Mouse (Mus musculus) forebrain, embryonic 14.5 days (tissue): Measurements from ENCODE around the gene Rab11fip3. TPM values are rescaled to one million over a fixed set of nuclear protein-coding genes. Genes with fewer than 3 reads are reported as not detected.

ENCODE experiments used
- ATAC-seq: fragments of 200-750 bp; cut with Nextera tagmentation; 2 replicates; pipeline ENCODE4 v1.8.0; 2017; ENCODE audit warnings: mild to moderate bottlenecking, moderate library complexity
- DNase-seq: peaks from one replicate; pipeline ENCODE4 v3.0.0-alpha.2; 2015; ENCODE audit warnings: low spot score
- H3K27ac ChIP-seq: fragments of 300-500 bp; sonication (generic); 2 replicates; pipeline ENCODE4 v1.5.1; 2014; ENCODE audit warnings: low read depth, mild to moderate bottlenecking, control low read depth, low read length, moderate library complexity
- H3K27me3 ChIP-seq: fragments of 300-500 bp; sonication (generic); replicated peaks from 2 replicates; pipeline ENCODE4 v1.6.1; 2014; ENCODE audit warnings: low read length, control low read depth, mixed read lengths; ENCODE audit not compliant: control insufficient read depth, insufficient read depth
- H3K36me3 ChIP-seq: fragments of 300-500 bp; sonication (generic); 2 replicates; pipeline ENCODE4 v1.6.1; 2014; ENCODE audit warnings: low read length, control low read depth; ENCODE audit not compliant: control insufficient read depth, insufficient read depth
- H3K4me1 ChIP-seq: fragments of 300-500 bp; sonication (generic); 2 replicates; pipeline ENCODE4 v1.6.1; 2014; ENCODE audit warnings: antibody characterized with exemption, low read length, control low read depth; ENCODE audit not compliant: control insufficient read depth, insufficient read depth
- H3K4me2 ChIP-seq: fragments of 300-500 bp; sonication (generic); 2 replicates; pipeline ENCODE4 v1.6.1; 2014; ENCODE audit warnings: mild to moderate bottlenecking, control low read depth, low read length
- H3K4me3 ChIP-seq: fragments of 300-500 bp; sonication (generic); 2 replicates; pipeline ENCODE4 v1.5.1; 2014; ENCODE audit warnings: low read depth, low read length, control low read depth
- H3K9ac ChIP-seq: fragments of 300-500 bp; sonication (generic); 2 replicates; pipeline ENCODE4 v1.6.1; 2014; ENCODE audit warnings: mild to moderate bottlenecking, low read length, control low read depth, moderate library complexity
- H3K9me3 ChIP-seq: fragments of 300-500 bp; sonication (generic); replicated peaks from 2 replicates; pipeline ENCODE4 v1.6.1; 2016; ENCODE audit warnings: low read length, control low read depth, mixed read lengths; ENCODE audit not compliant: control insufficient read depth
- WGBS: fragments of 180-500 bp; shearing (Covaris S2); extraction: QIAGEN DNeasy Blood & Tissue Kit; methylation state at CpG from one replicate; pipeline ENCODE4 v1.1.7; 2014; 5-methylcytosine and 5-hydroxymethylcytosine counted together
- polyA plus RNA-seq: library from polyadenylated mRNA; unstranded; fragments of >200 nt; fragmentation: Nextera tagmentation; extraction: Ambion mirVana; gene quantifications from 2 replicates; pipeline ENCODE4 v1.2.1, GENCODE M21; 2014

The Rab11fip3 gene
- polyA plus RNA-seq, 1 experiment from 2014 or later: 15.2 TPM

DNA sequence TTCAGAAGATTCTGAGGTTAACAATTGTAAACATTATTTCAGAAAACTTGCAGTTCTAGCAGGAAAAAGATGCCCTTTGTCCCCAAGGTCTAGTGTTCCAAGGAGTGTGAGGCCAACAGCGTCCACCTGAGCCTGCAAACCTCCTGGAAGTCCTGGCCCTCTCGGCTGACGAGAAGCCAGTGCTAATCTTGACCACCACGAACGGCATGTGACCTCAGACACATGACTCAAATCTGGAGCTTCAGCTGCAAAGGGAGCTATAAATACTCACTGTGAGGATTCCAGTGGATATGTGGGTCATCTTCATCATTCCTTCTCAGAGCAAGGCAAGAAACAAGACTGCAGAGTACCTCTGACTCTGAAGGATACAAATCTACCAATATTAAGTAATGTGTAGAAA lies 51.4 kb downstream of the Rab11fip3 start:
- Histone ChIP-seq H3K9ac (no peak overlapping the region), H3K4me2 (no peak overlapping the region), H3K4me3 (no peak overlapping the region), H3K27ac (no peak overlapping the region), H3K4me1 (no peaks in the 10 kb centered on the region), H3K27me3 (no peaks in the 10 kb centered on the region), H3K36me3 (peaks cover 54% of the 10 kb centered on the region), H3K9me3 (no peaks in the 10 kb centered on the region)
- 87% methylated on average over 5 of the region's 5 CpGs for whole genome bisulfite sequencing
- ATAC-seq (no peak), DNase-seq (no peak)

DNA sequence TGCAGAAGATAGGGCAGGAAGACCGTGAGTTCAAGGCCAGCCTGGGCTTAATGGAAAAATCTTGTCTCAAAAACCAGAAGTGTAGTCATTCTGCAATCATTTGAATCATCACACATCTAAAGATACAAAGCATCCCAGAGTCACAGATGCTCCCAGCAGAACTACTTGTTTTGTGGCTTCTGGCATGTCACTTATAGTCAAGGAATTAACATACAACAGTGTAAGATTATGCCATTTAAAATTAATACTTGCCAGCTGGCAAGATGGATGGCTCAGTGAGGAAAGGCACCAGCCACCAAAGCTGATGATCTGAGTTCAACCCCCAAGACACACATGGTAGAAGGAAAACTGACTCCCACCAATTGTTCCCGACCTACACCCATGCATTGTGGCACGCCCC lies 52.3 kb downstream of the Rab11fip3 start:
- Histone ChIP-seq H3K4me1 (no peaks in the 10 kb centered on the region), H3K27me3 (no peaks in the 10 kb centered on the region), H3K4me2 (no peak overlapping the region), H3K27ac (no peak overlapping the region), H3K36me3 (peaks cover 61% of the 10 kb centered on the region), H3K9me3 (no peaks in the 10 kb centered on the region), H3K4me3 (no peak overlapping the region), H3K9ac (no peak overlapping the region)
- DNase-seq (no peak), ATAC-seq (no peak)
- 86% methylated on average over 3 of the region's 3 CpGs for WGBS

DNA sequence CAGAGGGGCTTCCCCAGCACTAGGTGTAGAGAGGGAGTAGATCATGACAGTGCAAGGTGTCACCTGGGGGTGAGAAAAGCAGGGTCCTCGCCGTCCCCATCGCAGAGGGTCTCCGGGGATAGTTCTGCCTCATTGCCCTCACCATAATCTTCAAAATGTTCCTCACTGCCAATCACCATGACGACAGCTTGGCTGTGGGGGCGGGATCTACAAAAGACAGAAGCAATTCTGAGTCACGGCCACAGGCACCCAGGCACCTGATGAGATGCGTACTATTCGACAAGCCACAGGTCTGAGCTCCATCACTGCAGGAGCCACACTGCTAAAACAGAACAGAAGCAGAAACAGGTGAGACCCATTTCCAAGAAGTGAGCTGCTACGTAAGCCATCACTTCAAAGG lies 55.6 kb downstream of the Rab11fip3 start:
- Histone ChIP-seq H3K4me2 (no peak overlapping the region), H3K36me3 (peaks cover 70% of the 10 kb centered on the region), H3K4me1 (no peaks in the 10 kb centered on the region), H3K4me3 (no peak overlapping the region), H3K9me3 (no peaks in the 10 kb centered on the region), H3K27ac (no peak overlapping the region), H3K9ac (no peak overlapping the region), H3K27me3 (no peaks in the 10 kb centered on the region)
- no peak for DNase-seq
- ATAC-seq: no peak
- WGBS: 85% methylated on average over 10 of the region's 10 CpGs

DNA sequence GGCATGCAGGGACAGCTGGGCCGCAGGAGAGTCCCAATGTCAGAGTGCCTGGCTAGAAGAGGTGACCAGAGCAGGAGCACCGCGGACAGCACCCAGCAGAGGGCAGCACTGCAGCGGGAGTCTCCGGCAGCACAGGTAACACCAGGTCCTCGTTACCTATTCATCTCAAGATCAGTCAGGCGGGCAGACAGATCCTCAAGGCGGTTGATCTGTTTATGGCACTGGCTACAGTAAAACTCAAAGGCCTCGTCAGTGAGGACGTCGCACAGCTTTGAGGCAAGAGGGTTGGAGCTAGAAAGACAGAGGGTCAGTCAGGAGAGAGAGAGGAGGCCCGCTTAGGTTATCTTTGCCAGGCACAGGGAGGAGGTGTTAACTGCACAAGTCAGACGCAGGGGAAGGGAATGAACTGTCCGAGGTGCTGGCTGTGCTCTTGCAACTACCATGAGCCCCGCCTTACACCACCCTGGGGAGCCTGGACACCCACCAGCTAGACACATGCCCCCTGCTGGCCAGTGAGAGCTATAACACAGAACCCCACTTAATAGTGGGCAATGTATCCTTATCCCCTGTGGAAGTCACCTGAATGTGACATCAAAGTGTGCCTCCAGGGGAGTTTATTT lies 57.4 kb downstream of the Rab11fip3 start:
- no peaks in the 10 kb centered on the region for H3K4me1 ChIP-seq
- peak; percentile 72 for DNase-seq
- H3K27ac ChIP-seq: no peak overlapping the region
- peak overlapping the region; percentile 25; the same call in 1 of the 2 replicates for H3K4me2 ChIP-seq
- no peaks in the 10 kb centered on the region for H3K9me3 ChIP-seq
- H3K4me3 ChIP-seq: no peak overlapping the region
- peak; percentile 64 for ATAC-seq
- H3K9ac ChIP-seq: no peak overlapping the region
- H3K27me3 ChIP-seq: no peaks in the 10 kb centered on the region
- WGBS: 12% methylated on average over 15 of the region's 15 CpGs
- peaks cover 74% of the 10 kb centered on the region for H3K36me3 ChIP-seq

DNA sequence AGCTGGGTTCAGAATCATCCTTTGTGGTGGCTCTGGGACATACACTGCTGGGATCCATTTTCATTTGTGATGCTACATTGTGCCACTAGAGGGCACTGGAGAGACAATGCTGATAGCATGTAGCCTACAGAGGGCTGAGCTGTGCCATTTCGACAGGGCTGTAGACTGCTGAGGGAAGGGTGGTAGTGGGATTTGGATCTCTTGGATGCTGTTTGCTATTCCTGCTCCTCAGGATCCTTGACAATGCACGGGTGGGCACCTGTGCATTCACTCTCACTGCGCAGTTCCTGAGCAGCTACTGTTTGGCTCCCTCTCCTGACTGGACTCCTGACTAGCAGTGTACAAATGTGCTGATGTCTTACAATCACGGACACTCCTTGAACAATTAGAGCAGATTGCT lies 59.8 kb downstream of the Rab11fip3 start:
- Histone ChIP-seq H3K9ac (no peak overlapping the region), H3K4me1 (no peaks in the 10 kb centered on the region), H3K27me3 (no peaks in the 10 kb centered on the region), H3K9me3 (no peaks in the 10 kb centered on the region), H3K4me2 (no peak overlapping the region), H3K36me3 (peaks cover 80% of the 10 kb centered on the region), H3K4me3 (no peak overlapping the region), H3K27ac (no peak overlapping the region)
- WGBS: 34% methylated on average over 4 of the region's 4 CpGs
- DNase-seq (peak; percentile 94), ATAC-seq (peak; percentile 92)

DNA sequence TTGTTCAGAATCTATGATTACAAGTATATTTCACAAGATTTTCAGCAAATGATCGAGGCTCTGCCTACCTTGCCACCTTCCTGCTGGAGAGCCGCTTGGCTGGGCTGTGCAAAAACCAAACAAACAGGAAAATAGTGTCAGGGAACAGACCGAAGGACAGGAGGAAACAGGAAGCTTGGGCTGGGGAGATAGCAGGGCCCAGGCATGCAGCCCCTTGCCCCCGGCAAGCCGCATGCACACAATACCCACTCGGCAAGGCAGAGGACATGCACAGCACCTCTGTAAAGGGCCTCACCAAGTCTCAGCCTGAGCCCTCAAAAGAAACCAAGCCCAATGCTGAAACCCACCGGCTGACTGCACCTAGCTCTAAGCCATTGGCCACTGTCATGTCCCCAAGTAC lies 60.6 kb downstream of the Rab11fip3 start:
- DNase-seq (no peak), ATAC-seq (no peak)
- no peaks in the 10 kb centered on the region for H3K4me1 ChIP-seq
- no peaks in the 10 kb centered on the region for H3K9me3 ChIP-seq
- no peak overlapping the region for H3K9ac ChIP-seq
- H3K4me3 ChIP-seq: no peak overlapping the region
- no peak overlapping the region for H3K4me2 ChIP-seq
- 93% methylated on average over 7 of the region's 7 CpGs for WGBS
- no peaks in the 10 kb centered on the region for H3K27me3 ChIP-seq
- H3K27ac ChIP-seq: no peak overlapping the region
- peaks cover 80% of the 10 kb centered on the region for H3K36me3 ChIP-seq

DNA sequence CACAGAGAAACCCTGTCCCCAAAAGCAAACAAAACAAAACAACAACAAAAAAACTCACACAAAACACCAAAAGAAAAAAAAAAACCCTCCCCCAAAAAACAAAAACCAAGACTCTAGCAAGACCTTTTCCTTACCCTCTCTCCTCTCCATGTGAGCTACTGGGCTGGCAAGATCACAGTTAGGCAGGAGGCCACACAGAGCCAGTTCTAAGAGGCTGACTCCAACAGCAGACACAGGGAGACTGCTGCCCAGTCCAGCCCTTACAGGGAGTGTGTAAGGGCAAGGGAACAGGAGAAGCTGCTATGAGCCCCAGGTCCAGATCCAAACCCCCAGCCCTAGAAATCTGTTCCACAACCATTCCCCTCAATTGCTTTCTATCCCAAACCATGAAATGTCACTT lies 61.0 kb downstream of the Rab11fip3 start:
- ATAC-seq: no peak

DNA sequence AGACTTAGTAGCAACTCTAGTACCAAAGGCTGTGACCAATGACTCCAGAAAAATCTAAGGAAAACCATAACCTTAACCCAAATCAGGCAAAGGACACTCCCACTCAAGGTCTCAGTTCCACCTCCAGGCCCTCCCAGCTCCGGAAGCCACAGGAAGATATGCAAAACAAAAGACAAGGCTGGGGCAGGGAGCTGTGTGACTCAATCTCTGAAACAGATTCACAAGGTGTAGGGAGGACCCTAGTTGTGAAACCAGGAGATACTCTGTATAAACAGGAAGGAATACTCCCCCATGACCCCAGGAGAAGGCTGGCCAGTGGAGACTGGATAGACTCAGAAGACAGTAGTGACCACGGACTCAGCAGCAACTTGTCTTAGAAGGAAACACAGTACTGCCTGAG lies 61.7 kb downstream of the Rab11fip3 start:
- H3K27ac ChIP-seq: no peak overlapping the region
- H3K4me2 ChIP-seq: no peak overlapping the region
- H3K4me3 ChIP-seq: no peak overlapping the region
- H3K9ac ChIP-seq: no peak overlapping the region
- H3K9me3 ChIP-seq: no peaks in the 10 kb centered on the region
- no peaks in the 10 kb centered on the region for H3K4me1 ChIP-seq
- no peaks in the 10 kb centered on the region for H3K27me3 ChIP-seq
- ATAC-seq (no peak), DNase-seq (no peak)
- peaks cover 81% of the 10 kb centered on the region for H3K36me3 ChIP-seq
- 84% methylated on average over 2 of the region's 2 CpGs for WGBS

More for the DNA sequence above, 61.0 kb downstream of the Rab11fip3 start:
- Histone ChIP-seq H3K27me3 (no peaks in the 10 kb centered on the region), H3K4me3 (no peak overlapping the region), H3K36me3 (peaks cover 80% of the 10 kb centered on the region), H3K27ac (no peak overlapping the region), H3K9ac (no peak overlapping the region), H3K4me2 (no peak overlapping the region), H3K4me1 (no peaks in the 10 kb centered on the region), H3K9me3 (no peaks in the 10 kb centered on the region)
- DNase-seq: no peak

DNA sequence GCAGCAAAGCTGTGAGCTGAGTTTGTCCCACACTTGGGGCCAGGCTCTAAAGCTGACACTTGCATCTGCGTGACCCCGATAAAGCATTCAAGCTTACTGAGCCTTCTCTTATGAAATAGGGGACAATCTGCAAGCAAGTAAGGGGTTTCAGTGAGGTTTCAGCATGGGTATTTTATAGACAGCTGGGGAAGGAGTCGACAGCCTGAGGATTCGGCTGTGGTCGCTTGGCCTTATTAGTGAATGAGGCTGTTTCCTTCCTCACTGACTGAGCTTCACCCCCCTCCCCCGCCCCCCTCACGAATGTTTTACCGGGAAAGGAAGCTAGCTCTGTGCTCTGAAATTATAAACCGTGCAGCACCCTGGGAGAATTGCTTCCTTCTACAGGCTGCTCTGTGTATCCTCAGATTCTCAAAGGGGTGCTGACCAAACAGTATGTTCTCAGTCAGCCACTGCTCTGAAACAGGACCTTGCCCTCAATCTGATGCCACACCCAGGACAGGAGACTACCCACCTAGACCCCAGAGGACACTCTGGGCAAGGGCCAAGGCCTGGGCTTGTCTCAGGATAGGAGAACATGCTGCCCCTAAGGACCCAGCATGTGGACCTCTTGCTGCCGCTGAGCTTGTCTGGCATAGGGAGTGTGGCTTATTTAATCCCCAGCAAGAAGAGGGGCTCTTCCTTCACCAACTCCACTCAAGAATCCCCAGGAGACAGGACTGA lies 63.5 kb downstream of the Rab11fip3 start:
- no peak overlapping the region for H3K4me3 ChIP-seq
- DNase-seq (no peak), ATAC-seq (no peak)
- H3K36me3 ChIP-seq: peaks cover 76% of the 10 kb centered on the region
- no peak overlapping the region for H3K9ac ChIP-seq
- 88% methylated on average over 10 of the region's 10 CpGs for WGBS
- H3K4me2 ChIP-seq: no peak overlapping the region
- H3K9me3 ChIP-seq: no peaks in the 10 kb centered on the region
- no peak overlapping the region for H3K27ac ChIP-seq
- no peaks in the 10 kb centered on the region for H3K27me3 ChIP-seq
- no peaks in the 10 kb centered on the region for H3K4me1 ChIP-seq
